In genomic region chr2:181458411-181459152, GRCm38 (mm10) we compare ENCODE assay signal across 9 mouse cellular contexts. TPM values are rescaled to one million over a fixed set of nuclear protein-coding genes. Genes with fewer than 3 reads are reported as not detected.
DNase-seq lines count a peak whose midpoint lies in the region; ATAC-seq and TF ChIP-seq lines count a peak whose summit lies in the region.
"Had no signal": no experiment of that assay in that cellular context is flagged by ENCODE, and none has a peak within 500 bp of the region (broad histone marks: within the 10 kb centered on the region; RNA-seq: fewer than 3 reads in every experiment).

No protein-coding gene starts in this region.

- intact Hi-C loops in left cerebral cortex, postnatal 14 days (cut with DNase I), result loop anchor here (5.0 kb wide), 1 partner anchor 46 kb away; no protein-coding TSS in a partner anchor

- H3K9me3 ChIP-seq in limb, embryonic 13.5 days, result no peaks in the 10 kb centered on the region
- no peaks in the 10 kb centered on the region for H3K9me3 ChIP-seq in midbrain, embryonic 16.5 days (replicated peaks; ENCODE audit: control insufficient read depth, low read length, poor library complexity, severe bottlenecking)

- peak; percentile 12; the same call in 1 of the 2 replicates for ATAC-seq in erythroblast, adult 5-6 weeks (replicated peaks; ENCODE audit: low FRiP score, poor library complexity, severe bottlenecking)
- 0 out of 2 replicates have a peak, but pooled peaks have one; percentile 4 for ATAC-seq in limb, embryonic 13.5 days (ENCODE audit: low FRiP score, low read depth)
- ATAC-seq in midbrain, embryonic 16.5 days, result no peak

- H3K4me1 ChIP-seq in bone marrow, adult 2 months (ENCODE audit: control insufficient read depth, insufficient read depth, low read length), result no peaks in the 10 kb centered on the region
- peaks cover 18% of the 10 kb centered on the region for H3K4me1 ChIP-seq in limb, embryonic 13.5 days
- peaks cover 15% of the 10 kb centered on the region for H3K4me1 ChIP-seq in midbrain, embryonic 16.5 days (ENCODE audit: control insufficient read depth, insufficient read depth, low read length)

- H3K27me3 ChIP-seq in limb, embryonic 13.5 days, result peaks cover 66% of the 10 kb centered on the region
- peaks cover 3% of the 10 kb centered on the region for H3K27me3 ChIP-seq in midbrain, embryonic 16.5 days (ENCODE audit: control insufficient read depth, insufficient read depth, low read depth, low read length)

- peak overlapping the region; percentile 99 for H3K4me2 ChIP-seq in limb, embryonic 13.5 days (replicated peaks)
- H3K4me2 ChIP-seq in midbrain, embryonic 16.5 days (ENCODE audit: low read length), result peak overlapping the region; percentile 94

- peak overlapping the region; percentile 65; the same call in 1 of the 2 replicates for H3K27ac ChIP-seq in bone marrow, adult 2 months (ENCODE audit: control insufficient read depth, insufficient read depth, low read depth, low read length, poor library complexity)
- H3K27ac ChIP-seq in limb, embryonic 13.5 days, result no peak overlapping the region; the same call in 1 of the 2 replicates
- H3K27ac ChIP-seq in midbrain, embryonic 16.5 days (ENCODE audit: low read length), result peak overlapping the region; percentile 75

- TF ChIP-seq CTCF in bone marrow, adult 2 months (IDR thresholded peaks at IDR 0.05; ENCODE audit: control insufficient read depth, insufficient read depth, low read length), result no peak

- H3K4me3 ChIP-seq in bone marrow, adult 2 months (replicated peaks; ENCODE audit: control insufficient read depth, low read depth, low read length), result peak overlapping the region; percentile 69
- peak overlapping the region; percentile 88 for H3K4me3 ChIP-seq in limb, embryonic 13.5 days
- H3K4me3 ChIP-seq in midbrain, embryonic 16.5 days (ENCODE audit: low read depth, low read length), result peak overlapping the region; percentile 97

- WGBS in bone marrow, adult 2 months, result 2% methylated on average over 67 of the region's 72 CpGs
- under 1% methylated on average over 68 of the region's 72 CpGs for WGBS in limb, embryonic 13.5 days
- WGBS in midbrain, embryonic 16.5 days, result under 1% methylated on average over 59 of the region's 72 CpGs

- DNase-seq in left cerebral cortex, adult 18-20 months (ENCODE audit: low spot score in 2 of 2), result peak; percentile 10 to 23
- no peak for DNase-seq in left cerebral cortex, postnatal 14 days (ENCODE audit: low spot score in 2 of 2)
- DNase-seq in heart, postnatal 4 days, result peak; percentile 62
- peak; percentile 73 for DNase-seq in testis, postnatal 10 days (ENCODE audit: low spot score)

- peak overlapping the region; percentile 76 for H3K9ac ChIP-seq in limb, embryonic 13.5 days
- H3K9ac ChIP-seq in midbrain, embryonic 16.5 days (ENCODE audit: low read depth, low read length), result peak overlapping the region; percentile 99

- no peaks in the 10 kb centered on the region for H3K36me3 ChIP-seq in limb, embryonic 13.5 days
- H3K36me3 ChIP-seq in midbrain, embryonic 16.5 days (ENCODE audit: control insufficient read depth, insufficient read depth, low read length), result no peaks in the 10 kb centered on the region

- no peak for TF ChIP-seq POLR2A in bone marrow, adult 2 months (IDR thresholded peaks at IDR 0.05; ENCODE audit: borderline replicate concordance, control insufficient read depth, low read depth, low read length)

RNA-seq across cellular contexts. Expression of gene Zbtb46, which starts 0.6 kb away (rescaled TPM):
- 10 to 100 TPM; 13.8 to 15.3 TPM for total RNA-seq in left cerebral cortex, adult 18-20 months (2021)
- 10 to 100 TPM; 14.3 to 16.9 TPM for total RNA-seq in left cerebral cortex, postnatal 14 days (2021)
- 5.2 and 9.7 TPM in 2 replicates for polyA plus RNA-seq in bone marrow, adult 2 months (2011; ENCODE audit: insufficient read depth, insufficient read length, low replicate concordance, missing spikeins)
- total RNA-seq in erythroblast, adult 5-6 weeks (2015; ENCODE audit: low replicate concordance), result 1.9 and 2.9 TPM in 2 replicates
- total RNA-seq in erythroblast, adult 5-6 weeks (2017; ENCODE audit: low replicate concordance), result 5.4 and 6.2 TPM in 2 replicates
- 10 to 100 TPM; 14.9 to 16.5 TPM for total RNA-seq in heart, postnatal 4 days (2021)
- polyA plus RNA-seq in limb, embryonic 13.5 days (2015; fragmentation: Nextera tagmentation; extraction: Ambion mirVana), result 5.7 and 6.1 TPM in 2 replicates
- polyA plus RNA-seq in midbrain, embryonic 16.5 days (2015; fragmentation: Nextera tagmentation; extraction: Ambion mirVana), result 21.6 and 26.2 TPM in 2 replicates

RNA-seq across cellular contexts. Expression of gene Abhd16b, which starts 34.4 kb away (rescaled TPM):
- total RNA-seq in left cerebral cortex, adult 18-20 months (2021), result not detected
- total RNA-seq in left cerebral cortex, postnatal 14 days (2021), result not detected
- polyA plus RNA-seq in bone marrow, adult 2 months (2011; ENCODE audit: insufficient read depth, insufficient read length, low replicate concordance, missing spikeins), result not detected in 2 replicates
- not detected in 2 replicates for total RNA-seq in erythroblast, adult 5-6 weeks (2015; ENCODE audit: low replicate concordance)
- not detected in 2 replicates for total RNA-seq in erythroblast, adult 5-6 weeks (2017; ENCODE audit: low replicate concordance)
- not detected for total RNA-seq in heart, postnatal 4 days (2021)
- polyA plus RNA-seq in limb, embryonic 13.5 days (2015; fragmentation: Nextera tagmentation; extraction: Ambion mirVana), result 0.08 and 0.18 TPM in 2 replicates
- polyA plus RNA-seq in midbrain, embryonic 16.5 days (2015; fragmentation: Nextera tagmentation; extraction: Ambion mirVana), result not detected in 2 replicates
- total RNA-seq: left cerebral cortex, postnatal 36 days had no signal

RNA-seq across cellular contexts. Expression of gene Tpd52l2, which starts 38.4 kb away (rescaled TPM):
- 10 to 100 TPM; 77.5 to 82.8 TPM for total RNA-seq in left cerebral cortex, adult 18-20 months (2021)
- total RNA-seq in left cerebral cortex, postnatal 14 days (2021), result 10 to 100 TPM; 69.5 to 74.8 TPM
- 27.0 and 32.9 TPM in 2 replicates for polyA plus RNA-seq in bone marrow, adult 2 months (2011; ENCODE audit: insufficient read depth, insufficient read length, low replicate concordance, missing spikeins)
- total RNA-seq in erythroblast, adult 5-6 weeks (2015; ENCODE audit: low replicate concordance), result 21.3 and 27.5 TPM in 2 replicates
- 25.3 and 41.0 TPM in 2 replicates for total RNA-seq in erythroblast, adult 5-6 weeks (2017; ENCODE audit: low replicate concordance)
- 10 to 100 TPM; 65.9 to 72.7 TPM for total RNA-seq in heart, postnatal 4 days (2021)
- 162 and 169 TPM in 2 replicates for polyA plus RNA-seq in limb, embryonic 13.5 days (2015; fragmentation: Nextera tagmentation; extraction: Ambion mirVana)
- 105 and 109 TPM in 2 replicates for polyA plus RNA-seq in midbrain, embryonic 16.5 days (2015; fragmentation: Nextera tagmentation; extraction: Ambion mirVana)

Comparison
In these comparisons a context has a peak if more than half of its experiments do, and no peak if none do; other contexts are left out.
1. DNase-seq: peak in left cerebral cortex, adult 18-20 months (2 of 2), heart, postnatal 4 days (single experiment) and testis, postnatal 10 days (single experiment); none in left cerebral cortex, postnatal 14 days (0 of 2).
2. Peak in every context shown above with its lines, with median percentiles within 50 percentile points of each other: H3K4me3 ChIP-seq.